Mouse (Mus musculus) midbrain, embryonic 16.5 days (tissue): Measurements from ENCODE around the gene Rap1gap2. TPM values are rescaled to one million over a fixed set of nuclear protein-coding genes. Genes with fewer than 3 reads are reported as not detected.

Experiments
- ATAC-seq: fragments of 200-750 bp; cut with Nextera tagmentation; 2 replicates; pipeline ENCODE4 v1.8.0; 2017; ENCODE audit warnings: moderate TSS enrichment
- H3K27ac ChIP-seq: fragments of 300-500 bp; sonication (generic); 2 replicates; pipeline ENCODE4 v1.5.1; 2014; ENCODE audit warnings: mild to moderate bottlenecking, low read length, mixed read lengths
- H3K27me3 ChIP-seq: fragments of 300-500 bp; sonication (generic); 2 replicates; pipeline ENCODE4 v1.6.1; 2014; ENCODE audit warnings: low read depth, low read length, mixed read lengths; ENCODE audit not compliant: control insufficient read depth, insufficient read depth
- H3K36me3 ChIP-seq: fragments of 300-500 bp; sonication (generic); 2 replicates; pipeline ENCODE4 v1.6.1; 2014; ENCODE audit warnings: mild to moderate bottlenecking, low read length, moderate library complexity, mixed read lengths; ENCODE audit not compliant: control insufficient read depth, insufficient read depth
- H3K4me1 ChIP-seq: fragments of 300-500 bp; sonication (generic); 2 replicates; pipeline ENCODE4 v1.6.1; 2014; ENCODE audit warnings: mild to moderate bottlenecking, low read length, mixed read lengths; ENCODE audit not compliant: control insufficient read depth, insufficient read depth
- H3K4me2 ChIP-seq: fragments of 300-500 bp; sonication (generic); 2 replicates; pipeline ENCODE4 v1.6.1; 2014; ENCODE audit warnings: mild to moderate bottlenecking, low read length, mixed read lengths
- H3K4me3 ChIP-seq: fragments of 300-500 bp; sonication (generic); 2 replicates; pipeline ENCODE4 v1.5.1; 2014; ENCODE audit warnings: low read depth, mild to moderate bottlenecking, low read length, moderate library complexity, mixed read lengths
- H3K9ac ChIP-seq: fragments of 300-500 bp; sonication (generic); 2 replicates; pipeline ENCODE4 v1.6.1; 2014; ENCODE audit warnings: low read depth, low read length, mixed read lengths
- H3K9me3 ChIP-seq: fragments of 300-500 bp; sonication (generic); replicated peaks from 2 replicates; pipeline ENCODE4 v1.6.1; 2014; ENCODE audit warnings: mild to moderate bottlenecking, low read length, mixed read lengths; ENCODE audit not compliant: control insufficient read depth, poor library complexity, severe bottlenecking
- WGBS: fragments of 180-500 bp; shearing (Covaris S2); extraction: QIAGEN DNeasy Blood & Tissue Kit; methylation state at CpG from one replicate; pipeline ENCODE4 v1.1.7; 2014; 5-methylcytosine and 5-hydroxymethylcytosine counted together
- polyA plus RNA-seq: library from polyadenylated mRNA; unstranded; fragments of >200 nt; fragmentation: Nextera tagmentation; extraction: Ambion mirVana; gene quantifications from 2 replicates; pipeline ENCODE4 v1.2.1, GENCODE M21; 2015

Gene Rap1gap2
- polyA plus RNA-seq, 1 experiment from 2014 or later: 17.1 TPM

- Histone ChIP-seq H3K4me1 (0 out of 2 replicates have a peak, but pooled peaks cover 4% of the 10 kb centered on the region), H3K9ac (no peak overlapping the region), H3K27ac (no peak overlapping the region), H3K36me3 (no peaks in the 10 kb centered on the region), H3K9me3 (no peaks in the 10 kb centered on the region), H3K27me3 (no peaks in the 10 kb centered on the region), H3K4me2 (no peak overlapping the region), H3K4me3 (no peak overlapping the region)
- ATAC-seq: no peak
- 82% methylated on average over 3 of the region's 3 CpGs for WGBS
Measured at GRCm38 (mm10) chr11:74515046-74515445, 95.7 kb downstream of the Rap1gap2 start.

- 85% methylated on average over 10 of the region's 10 CpGs for WGBS
- Histone ChIP-seq H3K4me2 (no peak overlapping the region), H3K9me3 (no peaks in the 10 kb centered on the region)
Measured at GRCm38 (mm10) chr11:74512595-74512994, 98.1 kb downstream of the Rap1gap2 start.

GRCm38 (mm10) chr11:74506275-74506674, 104.4 kb downstream of the Rap1gap2 start:
- no peaks in the 10 kb centered on the region for H3K27me3 ChIP-seq
- H3K9ac ChIP-seq: no peak overlapping the region
- H3K27ac ChIP-seq: no peak overlapping the region
- 48% methylated on average over 6 of the region's 6 CpGs for WGBS
- ATAC-seq: no peak
- H3K9me3 ChIP-seq: no peaks in the 10 kb centered on the region
- no peak overlapping the region for H3K4me3 ChIP-seq
- H3K4me1 ChIP-seq: 0 out of 2 replicates have a peak, but pooled peaks cover 1% of the 10 kb centered on the region
- no peaks in the 10 kb centered on the region for H3K36me3 ChIP-seq
- no peak overlapping the region for H3K4me2 ChIP-seq

More at GRCm38 (mm10) chr11:74512595-74512994, 98.1 kb downstream of the Rap1gap2 start:
- Histone ChIP-seq H3K27me3 (no peaks in the 10 kb centered on the region), H3K4me1 (0 out of 2 replicates have a peak, but pooled peaks cover 4% of the 10 kb centered on the region), H3K36me3 (no peaks in the 10 kb centered on the region), H3K4me3 (no peak overlapping the region), H3K27ac (no peak overlapping the region), H3K9ac (no peak overlapping the region)
- ATAC-seq: no peak

DNA sequence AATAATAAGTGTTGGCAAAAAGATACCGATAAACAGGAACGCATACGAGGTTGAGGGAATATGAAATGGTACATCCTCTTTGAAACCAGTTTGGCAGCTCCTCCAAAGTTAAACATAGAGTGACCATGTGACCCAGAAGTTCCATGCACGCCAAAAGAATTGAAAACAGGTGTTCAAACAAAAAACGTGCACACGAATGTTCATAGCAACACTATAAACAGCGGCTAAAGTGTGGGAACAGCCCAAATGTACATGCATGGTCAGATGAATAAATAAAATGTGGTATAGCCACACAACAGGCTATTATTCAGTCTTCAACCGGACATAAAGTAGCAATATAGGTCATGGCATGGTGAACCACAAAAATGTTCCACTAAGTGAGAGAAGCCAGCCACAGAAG, 108.2 kb downstream of the Rap1gap2 start:
- ATAC-seq: no peak
- Histone ChIP-seq H3K9me3 (no peaks in the 10 kb centered on the region), H3K27me3 (no peaks in the 10 kb centered on the region), H3K4me3 (no peak overlapping the region), H3K27ac (no peak overlapping the region), H3K4me1 (peaks cover 3% of the 10 kb centered on the region; the same call in 1 of the 2 replicates), H3K36me3 (no peaks in the 10 kb centered on the region), H3K9ac (no peak overlapping the region), H3K4me2 (no peak overlapping the region)
- WGBS: 92% methylated on average over 8 of the region's 8 CpGs

- Histone ChIP-seq H3K4me3 (no peak overlapping the region), H3K4me1 (peaks cover 3% of the 10 kb centered on the region; the same call in 1 of the 2 replicates)
- ATAC-seq: no peak
Measured at GRCm38 (mm10) chr11:74501989-74502388, 108.7 kb downstream of the Rap1gap2 start.

DNA sequence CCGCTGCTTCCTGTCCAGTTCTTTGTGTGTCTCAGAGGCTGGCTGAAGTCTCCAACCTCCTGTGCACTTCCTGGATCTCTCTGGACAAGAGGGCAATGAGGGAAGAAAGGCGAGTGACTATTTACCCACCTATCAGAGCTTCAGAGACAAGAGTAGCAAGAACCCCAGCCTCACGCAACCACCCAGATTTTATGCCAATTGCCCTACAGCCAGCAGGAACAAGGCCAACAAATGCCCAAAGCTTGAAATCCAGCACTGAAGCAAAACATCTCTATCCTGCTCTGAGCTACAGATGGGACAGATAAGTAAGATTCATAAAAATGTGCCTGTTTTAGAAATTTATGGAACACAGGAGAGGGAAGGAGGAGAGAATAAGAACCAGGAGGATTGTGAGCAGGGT, 109.7 kb downstream of the Rap1gap2 start:
- Histone ChIP-seq H3K27me3 (no peaks in the 10 kb centered on the region), H3K27ac (no peak overlapping the region), H3K36me3 (no peaks in the 10 kb centered on the region), H3K4me3 (no peak overlapping the region), H3K9me3 (no peaks in the 10 kb centered on the region), H3K9ac (no peak overlapping the region), H3K4me1 (peaks cover 3% of the 10 kb centered on the region; the same call in 1 of the 2 replicates), H3K4me2 (no peak overlapping the region)
- no peak for ATAC-seq
- WGBS: 73% methylated on average over 3 of the region's 3 CpGs

More at GRCm38 (mm10) chr11:74501989-74502388, 108.7 kb downstream of the Rap1gap2 start:
- Histone ChIP-seq H3K4me2 (no peak overlapping the region), H3K9me3 (no peaks in the 10 kb centered on the region), H3K27me3 (no peaks in the 10 kb centered on the region), H3K27ac (no peak overlapping the region), H3K36me3 (no peaks in the 10 kb centered on the region), H3K9ac (no peak overlapping the region)

DNA sequence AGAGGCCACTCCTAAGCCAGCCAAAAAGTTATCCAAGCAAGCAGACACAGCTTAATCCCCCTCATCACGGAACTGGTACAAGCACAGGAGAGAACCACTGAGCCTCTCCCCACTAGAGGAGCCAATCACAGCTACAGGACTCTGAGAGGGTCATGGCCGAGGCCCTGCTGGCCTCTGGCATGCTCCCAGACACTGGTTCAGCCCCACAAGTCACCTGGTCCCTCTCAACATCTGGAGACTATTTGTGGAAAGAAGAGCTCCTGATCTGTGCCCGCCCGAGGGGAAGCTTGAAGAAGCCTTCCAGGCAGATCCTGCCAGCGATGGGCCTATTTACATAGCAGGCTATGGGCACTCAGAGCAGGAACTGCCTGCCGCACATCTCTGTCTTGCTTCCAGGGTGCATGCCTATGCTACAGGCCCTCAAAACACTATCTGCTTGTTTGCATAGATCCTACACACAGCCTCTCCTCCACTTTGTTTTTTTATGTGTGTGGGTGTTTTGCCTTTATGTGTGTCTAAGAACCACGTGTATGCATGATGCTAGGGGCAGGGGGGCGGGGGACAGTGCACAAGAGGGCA, 111.1 kb downstream of the Rap1gap2 start:
- Histone ChIP-seq H3K9ac (no peak overlapping the region), H3K4me1 (peaks cover 3% of the 10 kb centered on the region; the same call in 1 of the 2 replicates), H3K27ac (no peak overlapping the region), H3K4me2 (no peak overlapping the region), H3K27me3 (no peaks in the 10 kb centered on the region), H3K9me3 (no peaks in the 10 kb centered on the region), H3K36me3 (no peaks in the 10 kb centered on the region), H3K4me3 (no peak overlapping the region)
- no peak; the same call in 1 of the 2 replicates for ATAC-seq
- WGBS: 58% methylated on average over 8 of the region's 8 CpGs

DNA sequence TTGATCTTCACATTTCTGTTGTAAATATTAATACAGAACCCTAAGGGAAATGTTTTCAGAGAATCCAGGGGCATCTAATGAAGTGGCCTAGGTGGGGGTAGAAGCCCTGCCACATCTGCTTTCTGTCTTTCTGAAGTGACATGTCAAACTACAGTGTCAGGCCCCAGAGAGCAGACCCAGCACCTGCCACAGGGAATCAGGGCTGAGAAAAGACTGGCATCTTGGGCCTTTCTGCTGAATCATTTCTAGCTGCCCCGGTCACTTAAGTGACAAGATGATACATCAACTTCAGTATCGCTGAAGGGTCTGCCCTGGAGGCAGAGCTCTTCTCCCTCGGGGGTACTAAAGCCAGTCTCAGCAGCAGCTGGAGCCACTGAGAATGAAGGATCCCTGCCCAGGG, 111.7 kb downstream of the Rap1gap2 start:
- 54% methylated on average over 3 of the region's 3 CpGs for WGBS
- H3K9me3 ChIP-seq: no peaks in the 10 kb centered on the region
- H3K4me2 ChIP-seq: no peak overlapping the region
- peaks cover 3% of the 10 kb centered on the region; the same call in 1 of the 2 replicates for H3K4me1 ChIP-seq
- H3K4me3 ChIP-seq: no peak overlapping the region
- no peaks in the 10 kb centered on the region for H3K27me3 ChIP-seq
- H3K9ac ChIP-seq: no peak overlapping the region
- no peak overlapping the region for H3K27ac ChIP-seq
- ATAC-seq: no peak
- H3K36me3 ChIP-seq: no peaks in the 10 kb centered on the region

GRCm38 (mm10) chr11:74496581-74496980, 114.1 kb downstream of the Rap1gap2 start:
- no peaks in the 10 kb centered on the region for H3K36me3 ChIP-seq
- ATAC-seq: no peak
- H3K4me1 ChIP-seq: peaks cover 3% of the 10 kb centered on the region; the same call in 1 of the 2 replicates
- WGBS: 96% methylated on average over 3 of the region's 3 CpGs
- no peak overlapping the region for H3K9ac ChIP-seq
- H3K27me3 ChIP-seq: no peaks in the 10 kb centered on the region
- H3K27ac ChIP-seq: no peak overlapping the region
- no peaks in the 10 kb centered on the region for H3K9me3 ChIP-seq
- H3K4me2 ChIP-seq: no peak overlapping the region
- no peak overlapping the region for H3K4me3 ChIP-seq
